Mouse (Mus musculus) liver, adult 2 months (tissue): ENCODE measurements around the gene Tmem179.

Experiments
- CTCF ChIP-seq: fragments of 200-500 bp; IDR thresholded peaks from 2 replicates; pipeline ENCODE4 v1.5.1; 2011; ENCODE audit warnings: low read depth, low read length, control low read depth
- POLR2A ChIP-seq: fragments of 200-500 bp; IDR thresholded peaks from 2 replicates; pipeline ENCODE4 v1.6.1; 2011; ENCODE audit warnings: low read length, control low read depth; ENCODE audit not compliant: insufficient read depth; ENCODE audit errors: extremely low read depth

GRCm38 (mm10) chr12:112560176-112560797 is 43.7 kb upstream of the Tmem179 start:
- peak; percentile 49 for TF ChIP-seq CTCF
- no peak for TF ChIP-seq POLR2A
